Mouse (Mus musculus) liver, embryonic 14.5 days (tissue): ENCODE data around the gene Cdc42se2. TPM values are rescaled to one million over a fixed set of nuclear protein-coding genes. Genes with fewer than 3 reads are reported as not detected.

Experiments used
- ATAC-seq: fragments of 200-750 bp; cut with Nextera tagmentation; 2 replicates; pipeline ENCODE4 v1.8.0; 2017; ENCODE audit warnings: moderate number of reproducible peaks, mild to moderate bottlenecking, moderate library complexity; ENCODE audit not compliant: insufficient read depth
- DNase-seq, 3 experiments: peaks; one replicate each; pipeline ENCODE4 v3.0.0-alpha.2; 2012 to 2013; ENCODE audit warnings: low read depth in 3 of 3, low spot score in 3 of 3
- H3K27ac ChIP-seq: fragments of 300-500 bp; sonication (generic); 2 replicates; pipeline ENCODE4 v1.5.1; 2014; ENCODE audit warnings: moderate library complexity, mild to moderate bottlenecking, control low read depth, inconsistent platforms
- H3K27me3 ChIP-seq: fragments of 300-500 bp; sonication (generic); 2 replicates; pipeline ENCODE4 v1.6.1; 2014; ENCODE audit warnings: mild to moderate bottlenecking, low read length, moderate library complexity; ENCODE audit not compliant: control insufficient read depth, insufficient read depth
- H3K36me3 ChIP-seq: fragments of 300-500 bp; sonication (generic); replicated peaks from 2 replicates; pipeline ENCODE4 v1.6.1; 2014; ENCODE audit warnings: low read depth; ENCODE audit not compliant: control insufficient read depth, insufficient read depth
- H3K4me1 ChIP-seq, 2 experiments: fragments of 200-500 bp in 1 of 2; fragments of 300-500 bp in 1 of 2; sonication (generic) in 1 of 2; replicated peaks; 2 replicates each; pipeline ENCODE4 v1.6.1; 2012 to 2014; ENCODE audit warnings: antibody characterized with exemption in 1 of 2, inconsistent platforms in 1 of 2, low read length in 1 of 2; ENCODE audit not compliant: control insufficient read depth in 2 of 2, insufficient read depth in 2 of 2
- H3K4me2 ChIP-seq: fragments of 300-500 bp; sonication (generic); 2 replicates; pipeline ENCODE4 v1.6.1; 2014; ENCODE audit warnings: low read depth, mild to moderate bottlenecking, control low read depth, moderate library complexity
- H3K4me3 ChIP-seq, 2 experiments: fragments of 200-500 bp in 1 of 2; fragments of 300-500 bp in 1 of 2; sonication (generic) in 1 of 2; 2 replicates each; pipeline ENCODE4 v1.5.1; 2012 to 2014; ENCODE audit warnings: low read depth in 2 of 2, low read length in 2 of 2, mild to moderate bottlenecking in 2 of 2, control low read depth in 1 of 2, inconsistent platforms in 1 of 2, moderate library complexity in 1 of 2; ENCODE audit not compliant: insufficient read depth in 1 of 2
- H3K9ac ChIP-seq: fragments of 300-500 bp; sonication (generic); replicated peaks from 2 replicates; pipeline ENCODE4 v1.6.1; 2014; ENCODE audit warnings: mild to moderate bottlenecking, control low read depth, moderate library complexity
- H3K9me3 ChIP-seq: fragments of 300-500 bp; sonication (generic); 2 replicates; pipeline ENCODE4 v1.6.1; 2016; ENCODE audit warnings: low read length, mixed read lengths; ENCODE audit not compliant: control insufficient read depth
- CTCF ChIP-seq: IDR thresholded peaks from 2 replicates; pipeline ENCODE4 v1.5.1; 2016; ENCODE audit warnings: antibody characterized with exemption, low read depth, control low read depth
- EP300 ChIP-seq: IDR thresholded peaks from 2 replicates; pipeline ENCODE4 v1.6.1; 2016; ENCODE audit warnings: antibody characterized with exemption, low read depth
- WGBS: fragments of 180-500 bp; shearing (Covaris S2); extraction: QIAGEN DNeasy Blood & Tissue Kit; methylation state at CpG from one replicate; pipeline ENCODE4 v1.1.7; 2014; ENCODE audit not compliant: insufficient replicate concordance; 5-methylcytosine and 5-hydroxymethylcytosine counted together
- polyA plus RNA-seq, 2 experiments: library from polyadenylated mRNA; depleted of rRNA in 1 of 2; stranded (reverse) in 1 of 2; unstranded in 1 of 2; fragments of >200 nt; fragmentation: Nextera tagmentation in 1 of 2; extraction: Ambion mirVana in 1 of 2; gene quantifications; 2 replicates each; pipeline versions ENCODE4 v1.2.1 to v1.2.3; 2012 to 2014

Cdc42se2 gene
- polyA plus RNA-seq, 2 experiments: 9.2 to 15.5 TPM

DNA sequence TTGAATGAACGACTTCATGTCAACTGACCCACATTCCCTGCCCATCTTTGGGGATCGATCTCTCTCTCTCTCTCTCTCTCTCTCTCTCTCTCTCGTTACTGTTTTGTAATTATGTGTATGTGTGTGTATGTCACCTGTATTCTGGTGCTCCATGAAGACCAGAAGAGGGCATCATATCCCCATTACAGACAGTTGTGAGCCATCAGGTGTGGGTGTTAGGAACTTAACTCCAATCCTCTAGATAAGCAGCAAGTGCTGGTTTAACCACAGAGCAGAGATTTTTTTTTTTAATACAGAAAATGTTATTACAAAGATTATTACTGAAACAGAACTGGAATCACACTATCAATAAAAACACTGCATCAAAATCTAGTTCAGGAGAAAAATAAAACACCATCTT, 1.9 kb downstream of the Cdc42se2 start:
- H3K4me3 ChIP-seq: no peak overlapping the region
- no peak overlapping the region; the same call in 1 of the 2 replicates for H3K4me2 ChIP-seq
- no peak overlapping the region for H3K27ac ChIP-seq
- H3K27me3 ChIP-seq: no peaks in the 10 kb centered on the region
- no peaks in the 10 kb centered on the region for H3K9me3 ChIP-seq
- H3K4me1 ChIP-seq: peaks cover 5 to 8% of the 10 kb centered on the region in 2 experiments; a peak in 3 of 4 replicates
- WGBS: 86% methylated on average over 3 of the region's 3 CpGs
- DNase-seq: no peak
- H3K36me3 ChIP-seq: no peaks in the 10 kb centered on the region
- TF ChIP-seq EP300 (no peak), CTCF (no peak)
- ATAC-seq: no peak
- no peak overlapping the region for H3K9ac ChIP-seq

DNA sequence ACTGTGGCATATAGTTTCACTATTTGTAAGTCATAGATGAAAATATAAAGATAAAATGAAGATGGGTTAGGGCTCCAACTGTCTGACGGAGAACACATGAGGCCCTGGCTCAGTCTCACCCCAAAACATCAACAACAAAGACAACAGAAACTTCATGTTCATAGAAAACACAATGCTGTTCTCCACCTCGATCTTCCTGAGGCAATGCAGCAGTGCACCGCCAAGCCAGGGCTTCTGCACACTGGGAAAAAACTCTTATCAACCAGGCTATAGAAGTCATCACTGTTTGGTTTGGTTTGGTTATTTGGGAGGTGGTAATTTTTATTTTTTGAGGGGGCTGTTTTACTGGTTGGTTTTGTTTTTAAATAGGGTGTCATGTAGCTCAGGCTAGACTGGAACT, 3.0 kb downstream of the Cdc42se2 start:
- no peak overlapping the region for H3K4me3 ChIP-seq
- no peaks in the 10 kb centered on the region for H3K36me3 ChIP-seq
- TF ChIP-seq EP300: no peak
- no peak for TF ChIP-seq CTCF
- peaks cover 5 to 11% of the 10 kb centered on the region in 2 experiments; a peak in 3 of 4 replicates for H3K4me1 ChIP-seq
- DNase-seq (no peak), ATAC-seq (no peak)
- H3K9ac ChIP-seq: no peak overlapping the region
- H3K27ac ChIP-seq: no peak overlapping the region
- 77% methylated on average over 3 of the region's 3 CpGs for WGBS
- H3K9me3 ChIP-seq: no peaks in the 10 kb centered on the region
- H3K27me3 ChIP-seq: no peaks in the 10 kb centered on the region
- no peak overlapping the region for H3K4me2 ChIP-seq

DNA sequence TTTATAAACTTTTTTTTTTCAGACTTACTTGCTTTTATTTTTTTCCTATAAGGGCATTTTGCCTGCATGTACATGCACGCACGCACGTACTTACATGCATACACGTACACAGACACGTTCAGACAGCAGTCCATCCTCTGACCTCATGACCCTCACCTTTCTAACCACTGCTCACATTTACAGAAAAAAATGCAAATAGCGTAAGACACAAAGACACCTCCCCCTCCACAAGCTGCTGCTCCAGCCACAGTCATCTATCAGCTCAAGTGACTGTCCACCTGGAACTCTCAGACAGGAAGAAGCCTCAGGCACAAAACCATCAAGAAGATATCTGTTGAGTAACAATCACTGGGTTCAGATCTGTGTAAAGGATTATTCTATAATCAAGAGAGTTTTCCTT, 5.2 kb downstream of the Cdc42se2 start:
- Histone ChIP-seq H3K27ac (no peak overlapping the region), H3K9me3 (no peaks in the 10 kb centered on the region), H3K9ac (no peak overlapping the region), H3K4me1 (peaks cover 8 to 16% of the 10 kb centered on the region in 2 experiments), H3K27me3 (no peaks in the 10 kb centered on the region), H3K36me3 (no peaks in the 10 kb centered on the region), H3K4me3 (no peak overlapping the region), H3K4me2 (no peak overlapping the region)
- DNase-seq: no peak
- 77% methylated on average over 6 of the region's 6 CpGs for WGBS
- no peak for ATAC-seq
- TF ChIP-seq EP300 (no peak), CTCF (no peak)

DNA sequence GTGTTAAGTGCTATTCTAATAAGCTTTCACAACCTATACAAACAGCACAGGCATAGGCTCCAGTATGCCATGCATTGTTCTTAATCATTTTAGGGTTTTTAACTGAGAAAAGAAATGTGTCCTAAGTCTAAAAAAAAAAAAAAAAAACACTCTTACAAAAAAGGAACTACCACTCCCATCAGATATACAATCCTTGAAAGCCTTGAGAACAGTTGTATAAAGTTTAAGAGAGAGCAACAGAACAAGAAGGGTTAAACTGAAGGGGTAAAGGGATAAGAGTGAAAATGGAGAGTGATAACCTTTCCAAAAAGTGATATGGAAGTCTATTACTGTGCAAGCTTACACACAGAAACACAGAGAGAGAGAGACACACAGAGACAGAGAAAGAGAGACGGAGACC, 7.5 kb downstream of the Cdc42se2 start:
- Histone ChIP-seq H3K4me2 (no peak overlapping the region), H3K27ac (no peak overlapping the region), H3K36me3 (no peaks in the 10 kb centered on the region), H3K9me3 (no peaks in the 10 kb centered on the region), H3K9ac (no peak overlapping the region), H3K4me1 (peaks cover 18 to 31% of the 10 kb centered on the region in 2 experiments), H3K4me3 (no peak overlapping the region), H3K27me3 (no peaks in the 10 kb centered on the region)
- 72% methylated on average over 1 of the region's 1 CpGs for WGBS
- TF ChIP-seq CTCF (no peak), EP300 (no peak)
- ATAC-seq (no peak), DNase-seq (no peak)

DNA sequence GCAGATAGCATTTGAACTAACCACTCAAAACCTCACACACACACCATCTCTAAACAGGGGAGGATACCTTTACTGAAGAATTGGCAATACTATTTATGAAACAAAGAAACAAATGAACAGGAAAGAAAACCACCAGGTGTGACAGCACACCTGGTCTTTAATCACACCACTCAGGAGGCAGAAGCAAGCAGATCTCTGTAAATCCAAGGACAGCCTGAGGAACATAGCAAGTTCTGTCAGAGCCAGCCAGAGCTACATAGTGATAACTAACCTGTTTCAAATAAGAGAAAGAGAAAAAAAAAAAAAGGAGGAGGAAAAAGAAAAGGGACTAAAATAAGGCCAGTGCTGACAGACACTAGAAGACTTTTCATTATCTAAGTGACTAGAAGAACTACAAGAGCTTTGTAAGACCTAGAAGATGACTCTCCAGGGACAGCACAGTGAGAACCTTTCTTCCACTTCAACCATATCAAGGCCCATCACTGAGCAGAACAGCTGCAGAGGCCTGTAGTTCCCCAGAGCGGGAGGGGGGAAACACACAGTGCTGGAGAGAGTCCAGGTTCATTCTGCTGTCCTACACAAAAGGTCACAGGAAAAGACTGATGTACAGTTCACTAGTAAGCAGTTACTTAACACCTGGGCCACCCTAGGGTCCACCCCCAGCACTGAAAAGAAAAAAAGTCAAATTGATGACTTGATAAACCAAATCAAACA, 9.2 kb downstream of the Cdc42se2 start:
- no peak overlapping the region for H3K27ac ChIP-seq
- TF ChIP-seq CTCF (no peak), EP300 (no peak)
- H3K36me3 ChIP-seq: no peaks in the 10 kb centered on the region
- H3K27me3 ChIP-seq: no peaks in the 10 kb centered on the region
- no peak for ATAC-seq
- H3K9me3 ChIP-seq: no peaks in the 10 kb centered on the region
- WGBS: 15% methylated on average over 1 of the region's 1 CpGs
- peaks cover 18 to 38% of the 10 kb centered on the region in 2 experiments for H3K4me1 ChIP-seq
- H3K4me2 ChIP-seq: no peak overlapping the region
- no peak overlapping the region for H3K4me3 ChIP-seq
- DNase-seq: no peak
- no peak overlapping the region for H3K9ac ChIP-seq
